Mouse (Mus musculus): ENCODE data around the gene Morc2a. TPM values are rescaled to one million over a fixed set of nuclear protein-coding genes. Genes with fewer than 3 reads are reported as not detected.

The Morc2a gene
- total RNA-seq, 4 experiments from 2014 or later = 39.4 to 41.7 (median 40.8) TPM

DNA sequence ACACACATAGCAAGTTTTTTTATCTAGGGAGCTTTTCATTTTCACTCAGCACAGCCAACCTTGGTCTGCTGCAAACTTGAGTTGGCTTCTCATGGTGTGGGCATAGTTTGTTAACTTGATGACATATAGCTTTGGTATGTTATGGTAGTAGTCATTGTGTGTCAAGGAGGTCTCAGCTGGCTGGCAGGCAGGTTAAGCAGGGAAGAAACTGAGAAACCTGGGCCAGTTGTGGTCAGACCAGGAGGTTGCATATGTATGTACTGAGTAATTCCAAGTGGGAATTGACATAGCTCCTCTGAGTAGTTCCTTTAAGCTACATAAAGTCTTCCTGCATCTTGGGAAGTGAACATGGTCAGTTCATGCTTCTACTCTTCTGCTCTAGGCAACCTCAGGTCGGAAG lies 35.2 kb downstream of the Morc2a start:
- DNase-seq (ENCODE audit: low spot score in 2 of 2) = no peak

- no peak for DNase-seq (ENCODE audit: low spot score in 2 of 2)
Observed at GRCm38 (mm10) chr11:3684723-3685430, 35.9 kb downstream of the Morc2a start.

- DNase-seq (ENCODE audit: low spot score in 2 of 2) = no peak
Observed at GRCm38 (mm10) chr11:3685431-3685830, 36.4 kb downstream of the Morc2a start.

GRCm38 (mm10) chr11:3686318-3686717 lies 37.3 kb downstream of the Morc2a start:
- DNase-seq (ENCODE audit: low spot score in 2 of 2) = no peak

DNA sequence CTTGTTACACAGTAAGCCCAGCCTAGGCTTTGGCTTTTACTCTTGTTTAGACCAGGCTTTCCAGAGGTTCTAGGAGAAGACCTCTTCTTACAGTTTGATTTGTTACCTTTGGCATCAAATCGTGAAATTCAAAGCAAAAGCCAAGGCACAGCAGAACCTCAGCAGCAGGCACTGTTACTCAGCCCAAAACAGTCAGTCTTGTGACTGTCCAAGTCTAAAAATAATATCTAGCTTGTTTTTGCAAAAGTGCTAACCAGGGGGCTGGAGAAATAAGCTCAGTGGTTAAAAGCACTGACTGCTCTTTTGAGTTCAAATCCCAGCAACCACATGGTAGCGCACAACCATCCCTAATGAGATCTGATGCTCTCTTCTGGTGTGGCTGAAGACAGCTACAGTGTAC lies 37.9 kb downstream of the Morc2a start:
- no peak for DNase-seq (ENCODE audit: low spot score in 2 of 2)

GRCm38 (mm10) chr11:3691746-3692145 lies 42.8 kb downstream of the Morc2a start:
- DNase-seq (ENCODE audit: low spot score in 2 of 2) = no peak

- no peak for DNase-seq (ENCODE audit: low spot score in 2 of 2)
Observed at GRCm38 (mm10) chr11:3696086-3696616, 47.2 kb downstream of the Morc2a start.

DNA sequence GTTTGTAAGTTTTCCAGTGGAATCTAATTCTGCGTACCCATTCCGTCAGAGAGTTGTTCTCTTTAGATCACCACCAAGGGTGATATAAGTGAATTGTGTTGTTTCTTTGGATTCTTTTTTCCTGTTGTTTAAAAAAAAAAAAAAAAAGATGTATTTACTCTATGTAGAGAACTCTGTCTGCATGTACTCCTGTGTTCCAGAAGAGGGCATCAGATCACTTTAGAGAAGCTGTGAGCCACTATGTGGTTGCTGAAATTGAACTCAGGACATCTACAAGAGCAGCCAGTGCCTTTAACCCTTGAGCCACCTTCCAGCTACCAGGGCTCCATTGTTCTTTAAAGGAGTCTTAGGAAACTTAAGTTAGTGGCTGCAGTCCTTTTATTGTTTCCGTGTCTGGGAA lies 48.5 kb downstream of the Morc2a start:
- no peak for DNase-seq (ENCODE audit: low spot score in 2 of 2)

- DNase-seq (ENCODE audit: low spot score in 2 of 2) = no peak
Observed at GRCm38 (mm10) chr11:3703089-3703992, 54.4 kb downstream of the Morc2a start.

GRCm38 (mm10) chr11:3704404-3704803 lies 55.4 kb downstream of the Morc2a start:
- DNase-seq (ENCODE audit: low spot score in 2 of 2) = no peak

GRCm38 (mm10) chr11:3707057-3707456 lies 58.1 kb downstream of the Morc2a start:
- DNase-seq (ENCODE audit: low spot score in 2 of 2) = no peak

- DNase-seq (ENCODE audit: low spot score in 2 of 2) = no peak
Observed at GRCm38 (mm10) chr11:3710203-3710602, 61.2 kb downstream of the Morc2a start.

GRCm38 (mm10) chr11:3714486-3714885 lies 65.5 kb downstream of the Morc2a start:
- DNase-seq (ENCODE audit: low spot score in 2 of 2) = peak; percentile 61 to 66

DNA sequence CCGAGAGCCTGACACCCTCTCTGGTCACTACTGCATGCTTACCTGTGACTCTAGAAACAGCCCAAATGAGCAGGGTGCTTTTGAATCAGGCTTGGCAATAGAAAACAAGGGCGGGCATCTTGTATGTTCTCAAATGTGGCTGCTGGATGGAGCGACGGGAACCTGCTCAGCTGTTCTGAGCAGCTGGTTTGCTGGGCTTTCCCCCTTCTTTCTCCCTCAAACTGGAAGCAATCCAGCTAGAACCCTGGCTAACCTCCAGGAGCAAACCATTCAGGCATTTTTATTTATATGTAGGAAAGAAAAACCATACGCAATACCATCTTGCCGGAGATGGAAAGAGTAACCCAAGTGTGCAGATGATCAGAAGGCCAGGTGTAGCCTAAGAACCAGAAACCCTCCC lies 67.7 kb downstream of the Morc2a start:
- DNase-seq (ENCODE audit: low spot score in 2 of 2) = no peak

- DNase-seq (ENCODE audit: low spot score in 2 of 2) = no peak
Observed at GRCm38 (mm10) chr11:3722036-3722435, 73.0 kb downstream of the Morc2a start.

- DNase-seq (ENCODE audit: low spot score in 2 of 2) = no peak
Observed at GRCm38 (mm10) chr11:3722861-3723260, 73.9 kb downstream of the Morc2a start.

DNA sequence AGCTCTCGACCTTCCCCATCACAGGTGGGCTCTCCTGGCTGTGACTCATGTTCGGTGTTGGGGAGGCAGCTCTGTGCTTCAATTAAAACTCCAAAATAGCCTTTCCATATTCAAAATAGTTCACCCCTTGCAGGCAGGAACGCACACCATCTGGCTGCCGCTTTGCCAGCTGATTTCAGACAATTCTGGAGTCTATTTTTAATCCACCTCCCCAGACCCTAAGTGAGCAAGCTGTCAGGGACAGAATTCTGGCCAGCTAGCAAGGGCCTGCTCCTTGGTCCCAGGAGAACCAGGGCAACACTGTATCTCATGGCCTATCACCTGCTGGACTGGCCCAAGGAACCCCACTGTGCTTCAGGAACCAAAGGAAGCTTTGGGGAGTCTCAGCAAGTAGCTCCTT lies 74.9 kb downstream of the Morc2a start:
- DNase-seq (ENCODE audit: low spot score in 2 of 2) = peak in 1 of 2 experiments; percentile 63

GRCm38 (mm10) chr11:3724726-3725125 lies 75.7 kb downstream of the Morc2a start:
- no peak for DNase-seq (ENCODE audit: low spot score in 2 of 2)

- DNase-seq (ENCODE audit: low spot score in 2 of 2) = no peak
Observed at GRCm38 (mm10) chr11:3725331-3726054, 76.5 kb downstream of the Morc2a start.

GRCm38 (mm10) chr11:3727438-3728105 lies 78.6 kb downstream of the Morc2a start:
- DNase-seq (ENCODE audit: low spot score in 2 of 2) = no peak

DNA sequence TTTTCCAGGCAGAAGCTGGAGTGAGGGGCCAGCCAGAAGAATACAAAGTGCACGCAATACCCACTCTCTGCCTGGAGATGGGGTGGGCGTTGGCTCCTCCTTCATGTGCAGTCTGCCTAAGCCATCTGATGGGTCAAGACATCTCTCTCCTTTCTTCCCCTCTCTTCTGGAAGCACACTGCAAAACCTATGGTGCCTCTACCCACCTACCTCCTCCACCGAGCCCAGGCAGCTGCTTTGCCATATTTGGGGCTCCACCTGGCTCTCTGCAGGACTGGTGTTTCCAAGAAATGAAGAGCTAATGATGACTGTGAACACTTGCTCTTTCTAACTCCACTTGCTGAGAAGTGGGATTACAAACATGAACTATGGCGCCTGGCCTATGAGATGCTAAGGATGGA lies 82.5 kb downstream of the Morc2a start:
- DNase-seq (ENCODE audit: low spot score in 2 of 2) = no peak
